Mouse (Mus musculus) limb, embryonic 12.5 days (tissue): ENCODE data around the gene Fut7. TPM values are rescaled to one million over a fixed set of nuclear protein-coding genes. Genes with fewer than 3 reads are reported as not detected.
A peak's percentile ranks its signal among the peaks of the same experiment; 100 is the strongest.

Source experiments
- ATAC-seq: fragments of 200-750 bp; cut with Nextera tagmentation; 2 replicates; pipeline ENCODE4 v1.8.0; 2017; ENCODE audit warnings: low read depth, moderate TSS enrichment; ENCODE audit not compliant: insufficient number of reproducible peaks, insufficient read depth, low FRiP score, low TSS enrichment
- H3K27ac ChIP-seq: fragments of 300-500 bp; sonication (generic); 2 replicates; pipeline ENCODE4 v1.5.1; 2016; ENCODE audit warnings: mild to moderate bottlenecking, moderate library complexity
- H3K27me3 ChIP-seq: fragments of 300-500 bp; sonication (generic); 2 replicates; pipeline ENCODE4 v1.6.1; 2016; ENCODE audit warnings: mild to moderate bottlenecking, moderate library complexity
- H3K36me3 ChIP-seq: fragments of 300-500 bp; sonication (generic); 2 replicates; pipeline ENCODE4 v1.6.1; 2016; ENCODE audit warnings: mild to moderate bottlenecking, moderate library complexity
- H3K4me1 ChIP-seq: fragments of 300-500 bp; sonication (generic); replicated peaks from 2 replicates; pipeline ENCODE4 v1.6.1; 2016
- H3K4me2 ChIP-seq: fragments of 300-500 bp; sonication (generic); 2 replicates; pipeline ENCODE4 v1.6.1; 2016; ENCODE audit warnings: mild to moderate bottlenecking, moderate library complexity
- H3K4me3 ChIP-seq: fragments of 300-500 bp; sonication (generic); replicated peaks from 2 replicates; pipeline ENCODE4 v1.5.1; 2016; ENCODE audit warnings: mild to moderate bottlenecking
- H3K9ac ChIP-seq: fragments of 300-500 bp; sonication (generic); replicated peaks from 2 replicates; pipeline ENCODE4 v1.6.1; 2016; ENCODE audit warnings: mild to moderate bottlenecking, moderate library complexity
- H3K9me3 ChIP-seq: fragments of 300-500 bp; sonication (generic); 2 replicates; pipeline ENCODE4 v1.6.1; 2016; ENCODE audit warnings: mild to moderate bottlenecking, moderate library complexity
- WGBS: fragments of 180-500 bp; shearing (Covaris S2); methylation state at CpG from one replicate; pipeline ENCODE4 v1.1.7; 2016; 5-methylcytosine and 5-hydroxymethylcytosine counted together
- microRNA-seq: library from miRNA; unstranded; fragments of <30 nt; microRNA quantifications from one replicate; pipeline ENCODE4, GENCODE M21; 2017
- polyA plus RNA-seq: library from polyadenylated mRNA; unstranded; fragments of >200 nt; fragmentation: Nextera tagmentation; extraction: Ambion mirVana; gene quantifications from 2 replicates; pipeline ENCODE4 v1.2.1, GENCODE M21; 2016

Fut7 gene
- polyA plus RNA-seq, 1 experiment from 2014 or later: not detected

GRCm38 (mm10) chr2:25463630-25464029 lies 40.6 kb downstream of the Fut7 start:
- WGBS: 82% methylated on average over 3 of the region's 3 CpGs
- Histone ChIP-seq H3K27ac (no peak overlapping the region), H3K9me3 (no peaks in the 10 kb centered on the region), H3K4me3 (no peak overlapping the region), H3K9ac (no peak overlapping the region), H3K36me3 (peaks cover 7% of the 10 kb centered on the region; the same call in 1 of the 2 replicates), H3K4me2 (no peak overlapping the region), H3K27me3 (no peaks in the 10 kb centered on the region), H3K4me1 (peaks cover 28% of the 10 kb centered on the region)
- no peak for ATAC-seq

- 0 out of 2 replicates have a peak overlapping the region, but pooled peaks have one; percentile 24 for H3K27ac ChIP-seq
- H3K9ac ChIP-seq: no peak overlapping the region; the same call in 1 of the 2 replicates
- no peak for ATAC-seq
- no peak overlapping the region for H3K4me3 ChIP-seq
- no peaks in the 10 kb centered on the region for H3K27me3 ChIP-seq
- no peaks in the 10 kb centered on the region for H3K9me3 ChIP-seq
- no peaks in the 10 kb centered on the region for H3K36me3 ChIP-seq
- H3K4me2 ChIP-seq: no peak overlapping the region
- peaks cover 14% of the 10 kb centered on the region for H3K4me1 ChIP-seq
- 86% methylated on average over 2 of the region's 2 CpGs for WGBS
Observed at GRCm38 (mm10) chr2:25465256-25465655, 42.2 kb downstream of the Fut7 start.

GRCm38 (mm10) chr2:25465816-25466635 lies 43.0 kb downstream of the Fut7 start:
- no peak for ATAC-seq
- no peaks in the 10 kb centered on the region for H3K27me3 ChIP-seq
- H3K27ac ChIP-seq: peak overlapping the region; percentile 24; the same call in 1 of the 2 replicates
- H3K4me2 ChIP-seq: no peak overlapping the region
- H3K4me3 ChIP-seq: no peak overlapping the region
- 47% methylated on average over 10 of the region's 10 CpGs for WGBS
- no peaks in the 10 kb centered on the region for H3K36me3 ChIP-seq
- H3K4me1 ChIP-seq: peaks cover 13% of the 10 kb centered on the region
- no peaks in the 10 kb centered on the region for H3K9me3 ChIP-seq
- peak overlapping the region; percentile 12; the same call in 1 of the 2 replicates for H3K9ac ChIP-seq

GRCm38 (mm10) chr2:25467606-25468303 lies 44.7 kb downstream of the Fut7 start:
- WGBS: 84% methylated on average over 14 of the region's 14 CpGs
- H3K9me3 ChIP-seq: no peaks in the 10 kb centered on the region
- no peak overlapping the region for H3K4me3 ChIP-seq
- H3K4me2 ChIP-seq: no peak overlapping the region
- H3K9ac ChIP-seq: no peak overlapping the region
- no peaks in the 10 kb centered on the region for H3K36me3 ChIP-seq
- H3K27me3 ChIP-seq: no peaks in the 10 kb centered on the region
- H3K4me1 ChIP-seq: peaks cover 7% of the 10 kb centered on the region
- H3K27ac ChIP-seq: no peak overlapping the region
- ATAC-seq: no peak

GRCm38 (mm10) chr2:25468962-25469915 lies 46.2 kb downstream of the Fut7 start:
- WGBS: 70% methylated on average over 10 of the region's 10 CpGs
- H3K27ac ChIP-seq: no peak overlapping the region
- no peaks in the 10 kb centered on the region for H3K9me3 ChIP-seq
- H3K27me3 ChIP-seq: no peaks in the 10 kb centered on the region
- no peaks in the 10 kb centered on the region for H3K36me3 ChIP-seq
- peak; percentile 44 for ATAC-seq
- no peak overlapping the region for H3K4me2 ChIP-seq
- no peak overlapping the region for H3K4me3 ChIP-seq
- H3K9ac ChIP-seq: no peak overlapping the region
- peaks cover 7% of the 10 kb centered on the region for H3K4me1 ChIP-seq

- Histone ChIP-seq H3K9ac (no peak within 1 kb of the TSS), H3K27me3 (no peaks in the 10 kb centered on the region), H3K36me3 (no peaks in the 10 kb centered on the region), H3K9me3 (no peaks in the 10 kb centered on the region), H3K4me3 (no peak within 1 kb of the TSS), H3K4me2 (no peak within 1 kb of the TSS), H3K27ac (no peak within 1 kb of the TSS), H3K4me1 (peaks cover 7% of the 10 kb centered on the region)
- WGBS: 45% methylated on average over 6 of the region's 6 CpGs
- ATAC-seq: no peak
Observed at GRCm38 (mm10) chr2:25469969-25470368, 46.9 kb downstream of the Fut7 start, which contains the start of gene Ptgds. Ptgds (minus strand) TSS chr2:25470046.

- H3K4me2 ChIP-seq: no peak overlapping the region
- no peak for ATAC-seq
- no peak overlapping the region for H3K9ac ChIP-seq
- no peaks in the 10 kb centered on the region for H3K9me3 ChIP-seq
- WGBS: 80% methylated on average over 2 of the region's 2 CpGs
- no peak overlapping the region for H3K4me3 ChIP-seq
- no peaks in the 10 kb centered on the region for H3K36me3 ChIP-seq
- no peak overlapping the region for H3K27ac ChIP-seq
- H3K27me3 ChIP-seq: no peaks in the 10 kb centered on the region
- H3K4me1 ChIP-seq: no peaks in the 10 kb centered on the region
Observed at GRCm38 (mm10) chr2:25472550-25472949, 49.5 kb downstream of the Fut7 start.

Small RNA genes within 50 kb of the gene (microRNA-seq; reads per million reads assigned to microRNA genes)
- gene Mir3087: not detected

Other genes with a start within 250 kb of the Fut7 start
- 20.6 and 23.1 TPM in 2 replicates for gene Nrarp, start 242.5 kb upstream of the Fut7 start, polyA plus RNA-seq
- 2.9 and 3.2 TPM in 2 replicates for gene Tor4a, start 226.4 kb upstream of the Fut7 start, polyA plus RNA-seq
- 118 and 121 TPM in 2 replicates for gene Nelfb, start 211.8 kb upstream of the Fut7 start, polyA plus RNA-seq
- gene Stpg3, start 208.6 kb upstream of the Fut7 start, polyA plus RNA-seq: not detected in 2 replicates
- not detected in 2 replicates for gene Fam166a, start 204.5 kb upstream of the Fut7 start, polyA plus RNA-seq
- 481 and 489 TPM in 2 replicates for gene Tubb4b, start 198.6 kb upstream of the Fut7 start, polyA plus RNA-seq
- gene Slc34a3, start 188.9 kb upstream of the Fut7 start, polyA plus RNA-seq: not detected in 2 replicates
- not detected in 2 replicates for gene Rnf224, start 186.5 kb upstream of the Fut7 start, polyA plus RNA-seq
- gene Rnf208, start 181.0 kb upstream of the Fut7 start, polyA plus RNA-seq: 6.5 and 7.2 TPM in 2 replicates
- gene Cysrt1, start 180.8 kb upstream of the Fut7 start, polyA plus RNA-seq: 0.26 TPM in 1 of 2 replicates, not detected in the other
- 5.5 and 5.7 TPM in 2 replicates for gene AL732309.1, start 176.4 kb upstream of the Fut7 start, polyA plus RNA-seq
- 20.5 and 20.7 TPM in 2 replicates for gene Tmem203, start 167.8 kb upstream of the Fut7 start, polyA plus RNA-seq
- 8.7 TPM in 2 replicates for gene Tprn, start 160.6 kb upstream of the Fut7 start, polyA plus RNA-seq
- gene Ssna1, start 150.8 kb upstream of the Fut7 start, polyA plus RNA-seq: 217 and 218 TPM in 2 replicates
- gene Anapc2, start 150.8 kb upstream of the Fut7 start, polyA plus RNA-seq: 141 and 151 TPM in 2 replicates
- gene Tmem210, start 135.1 kb upstream of the Fut7 start, polyA plus RNA-seq: not detected in 2 replicates
- not detected in 2 replicates for gene Lrrc26, start 133.4 kb upstream of the Fut7 start, polyA plus RNA-seq
- gene Grin1, start 104.1 kb upstream of the Fut7 start, polyA plus RNA-seq: 0.19 and 0.93 TPM in 2 replicates
- gene Man1b1, start 90.9 kb upstream of the Fut7 start, polyA plus RNA-seq: 57.2 and 58.9 TPM in 2 replicates
- 19.7 and 21.8 TPM in 2 replicates for gene Dpp7, start 66.9 kb upstream of the Fut7 start, polyA plus RNA-seq
- 7.2 and 7.8 TPM in 2 replicates for gene Uap1l1, start 57.6 kb upstream of the Fut7 start, polyA plus RNA-seq
- gene Sapcd2, start 50.9 kb upstream of the Fut7 start, polyA plus RNA-seq: 63.4 and 69.0 TPM in 2 replicates
- 0.15 and 0.31 TPM in 2 replicates for gene Entpd2, start 27.4 kb upstream of the Fut7 start, polyA plus RNA-seq
- 10.9 and 12.6 TPM in 2 replicates for gene Npdc1, start 23.9 kb upstream of the Fut7 start, polyA plus RNA-seq
- gene Abca2, start 5.4 kb downstream of the Fut7 start, polyA plus RNA-seq: 3.5 and 5.3 TPM in 2 replicates
- 0.68 and 1.0 TPM in 2 replicates for gene Clic3, start 33.6 kb downstream of the Fut7 start, polyA plus RNA-seq
- gene Paxx, start 37.8 kb downstream of the Fut7 start, polyA plus RNA-seq: 23.2 and 23.6 TPM in 2 replicates
- gene Ptgds, start 46.8 kb downstream of the Fut7 start, polyA plus RNA-seq: 0.35 and 0.50 TPM in 2 replicates
- not detected in 2 replicates for gene Lcn12, start 70.6 kb downstream of the Fut7 start, polyA plus RNA-seq
- gene Fbxw5, start 77.5 kb downstream of the Fut7 start, polyA plus RNA-seq: 68.4 and 76.8 TPM in 2 replicates
- gene C8g, start 78.5 kb downstream of the Fut7 start, polyA plus RNA-seq: 4.0 and 6.1 TPM in 2 replicates
- 36.9 and 39.2 TPM in 2 replicates for gene Traf2, start 123.7 kb downstream of the Fut7 start, polyA plus RNA-seq
- 320 and 329 TPM in 2 replicates for gene Edf1, start 134.6 kb downstream of the Fut7 start, polyA plus RNA-seq
- 2.3 and 3.0 TPM in 2 replicates for gene Mamdc4, start 151.6 kb downstream of the Fut7 start, polyA plus RNA-seq
- gene Phpt1, start 152.0 kb downstream of the Fut7 start, polyA plus RNA-seq: 183 and 184 TPM in 2 replicates
- 0.08 and 0.23 TPM in 2 replicates for gene Ajm1, start 158.5 kb downstream of the Fut7 start, polyA plus RNA-seq
- 81.3 and 83.0 TPM in 2 replicates for gene Rabl6, start 185.3 kb downstream of the Fut7 start, polyA plus RNA-seq
- gene Ccdc183, start 194.4 kb downstream of the Fut7 start, polyA plus RNA-seq: 0.18 and 0.27 TPM in 2 replicates
- gene Tmem141, start 198.7 kb downstream of the Fut7 start, polyA plus RNA-seq: 21.9 and 22.6 TPM in 2 replicates
- gene Fcna, start 204.8 kb downstream of the Fut7 start, polyA plus RNA-seq: 0.40 and 0.68 TPM in 2 replicates
- 0.36 TPM in 1 of 2 replicates, not detected in the other for gene Lcn8, start 229.9 kb downstream of the Fut7 start, polyA plus RNA-seq
- gene Lcn5, start 234.7 kb downstream of the Fut7 start, polyA plus RNA-seq: not detected in 2 replicates